Mouse (Mus musculus): Measurements from ENCODE around the gene Nhlrc3. TPM values are rescaled to one million over a fixed set of nuclear protein-coding genes. Genes with fewer than 3 reads are reported as not detected.

The Nhlrc3 gene
- polyA plus RNA-seq, 1 experiment: 1.6 TPM

- Histone ChIP-seq H3K27me3 (replicated peaks) (no peaks in the 10 kb centered on the region), H3K4me3 (replicated peaks) (no peak overlapping the region), H3K36me3 (replicated peaks; ENCODE audit: low read length) (peaks cover 98% of the 10 kb centered on the region), H3K4me1 (peaks cover 7% of the 10 kb centered on the region), H3K9me3 (no peaks in the 10 kb centered on the region)
- TF ChIP-seq FLI1 (IDR thresholded peaks at IDR 0.05; ENCODE audit: low read length) (no peak), GATA1 (IDR thresholded peaks at IDR 0.05; ENCODE audit: borderline replicate concordance, low read length) (no peak)
These were observed 12.8 kb upstream of the Nhlrc3 start for GRCm38 (mm10) chr3:53475889-53476288.

GRCm38 (mm10) chr3:53474179-53474578 is 11.0 kb upstream of the Nhlrc3 start:
- Histone ChIP-seq H3K4me1 (peaks cover 15% of the 10 kb centered on the region), H3K36me3 (replicated peaks; ENCODE audit: low read length) (peaks cover 98% of the 10 kb centered on the region), H3K4me3 (replicated peaks) (no peak overlapping the region), H3K9me3 (no peaks in the 10 kb centered on the region), H3K27me3 (replicated peaks) (no peaks in the 10 kb centered on the region)
- TF ChIP-seq FLI1 (IDR thresholded peaks at IDR 0.05; ENCODE audit: low read length): no peak
- no peak for TF ChIP-seq GATA1 (IDR thresholded peaks at IDR 0.05; ENCODE audit: borderline replicate concordance, low read length)

- Histone ChIP-seq H3K27me3 (replicated peaks) (no peaks in the 10 kb centered on the region), H3K4me3 (replicated peaks) (no peak overlapping the region), H3K4me1 (peaks cover 35% of the 10 kb centered on the region), H3K9me3 (no peaks in the 10 kb centered on the region), H3K36me3 (replicated peaks; ENCODE audit: low read length) (peaks cover 95% of the 10 kb centered on the region)
- TF ChIP-seq FLI1 (IDR thresholded peaks at IDR 0.05; ENCODE audit: low read length) (no peak), GATA1 (IDR thresholded peaks at IDR 0.05; ENCODE audit: borderline replicate concordance, low read length) (no peak)
These were observed 8.9 kb upstream of the Nhlrc3 start for GRCm38 (mm10) chr3:53472061-53472460.

- H3K4me1 ChIP-seq: peaks cover 53% of the 10 kb centered on the region
- no peaks in the 10 kb centered on the region for H3K27me3 ChIP-seq (replicated peaks)
- no peak for TF ChIP-seq GATA1 (IDR thresholded peaks at IDR 0.05; ENCODE audit: borderline replicate concordance, low read length)
- no peak for TF ChIP-seq FLI1 (IDR thresholded peaks at IDR 0.05; ENCODE audit: low read length)
- H3K4me3 ChIP-seq (replicated peaks): no peak overlapping the region
- H3K36me3 ChIP-seq (replicated peaks; ENCODE audit: low read length): peaks cover 80% of the 10 kb centered on the region
- H3K9me3 ChIP-seq: no peaks in the 10 kb centered on the region
These were observed 6.5 kb upstream of the Nhlrc3 start for GRCm38 (mm10) chr3:53469650-53470049.

GRCm38 (mm10) chr3:53467356-53467755 is 4.2 kb upstream of the Nhlrc3 start:
- TF ChIP-seq GATA1 (IDR thresholded peaks at IDR 0.05; ENCODE audit: borderline replicate concordance, low read length): no peak
- TF ChIP-seq FLI1 (IDR thresholded peaks at IDR 0.05; ENCODE audit: low read length): no peak
- H3K9me3 ChIP-seq: no peaks in the 10 kb centered on the region

GRCm38 (mm10) chr3:53466481-53466880 is 3.3 kb upstream of the Nhlrc3 start:
- TF ChIP-seq GATA1 (IDR thresholded peaks at IDR 0.05; ENCODE audit: borderline replicate concordance, low read length) (no peak), FLI1 (IDR thresholded peaks at IDR 0.05; ENCODE audit: low read length) (no peak)
- Histone ChIP-seq H3K27me3 (replicated peaks) (no peaks in the 10 kb centered on the region), H3K4me3 (replicated peaks) (peak overlapping the region; percentile 50), H3K4me1 (peaks cover 60% of the 10 kb centered on the region), H3K9me3 (no peaks in the 10 kb centered on the region), H3K36me3 (replicated peaks; ENCODE audit: low read length) (peaks cover 50% of the 10 kb centered on the region)

More at GRCm38 (mm10) chr3:53467356-53467755, 4.2 kb upstream of the Nhlrc3 start:
- H3K4me3 ChIP-seq (replicated peaks): no peak overlapping the region
- peaks cover 57% of the 10 kb centered on the region for H3K36me3 ChIP-seq (replicated peaks; ENCODE audit: low read length)
- H3K4me1 ChIP-seq: peaks cover 53% of the 10 kb centered on the region
- no peaks in the 10 kb centered on the region for H3K27me3 ChIP-seq (replicated peaks)

GRCm38 (mm10) chr3:53465330-53465729 is 2.2 kb upstream of the Nhlrc3 start:
- Histone ChIP-seq H3K36me3 (replicated peaks; ENCODE audit: low read length) (peaks cover 50% of the 10 kb centered on the region), H3K4me1 (peaks cover 62% of the 10 kb centered on the region), H3K27me3 (replicated peaks) (no peaks in the 10 kb centered on the region), H3K4me3 (replicated peaks) (peak overlapping the region; percentile 86), H3K9me3 (no peaks in the 10 kb centered on the region)
- TF ChIP-seq GATA1 (IDR thresholded peaks at IDR 0.05; ENCODE audit: borderline replicate concordance, low read length): no peak
- no peak for TF ChIP-seq FLI1 (IDR thresholded peaks at IDR 0.05; ENCODE audit: low read length)

GRCm38 (mm10) chr3:53464146-53464698 is 1.1 kb upstream of the Nhlrc3 start:
- Histone ChIP-seq H3K4me1 (peaks cover 60% of the 10 kb centered on the region), H3K4me3 (replicated peaks) (peak overlapping the region; percentile 94), H3K9me3 (no peaks in the 10 kb centered on the region), H3K36me3 (replicated peaks; ENCODE audit: low read length) (peaks cover 50% of the 10 kb centered on the region), H3K27me3 (replicated peaks) (no peaks in the 10 kb centered on the region)
- TF ChIP-seq GATA1 (IDR thresholded peaks at IDR 0.05; ENCODE audit: borderline replicate concordance, low read length) (no peak), FLI1 (IDR thresholded peaks at IDR 0.05; ENCODE audit: low read length) (no peak)

- peak overlapping the region; percentile 94 for H3K4me3 ChIP-seq (replicated peaks)
- peaks cover 56% of the 10 kb centered on the region for H3K4me1 ChIP-seq
- H3K36me3 ChIP-seq (replicated peaks; ENCODE audit: low read length): peaks cover 50% of the 10 kb centered on the region
- TF ChIP-seq GATA1 (IDR thresholded peaks at IDR 0.05; ENCODE audit: borderline replicate concordance, low read length) (no peak), FLI1 (IDR thresholded peaks at IDR 0.05; ENCODE audit: low read length) (no peak)
- no peaks in the 10 kb centered on the region for H3K27me3 ChIP-seq (replicated peaks)
- no peaks in the 10 kb centered on the region for H3K9me3 ChIP-seq
These were observed 608 bp upstream of the Nhlrc3 start for GRCm38 (mm10) chr3:53463765-53464114.

- Histone ChIP-seq H3K27me3 (replicated peaks) (no peaks in the 10 kb centered on the region), H3K4me1 (peaks cover 45% of the 10 kb centered on the region), H3K9me3 (no peaks in the 10 kb centered on the region), H3K36me3 (replicated peaks; ENCODE audit: low read length) (peaks cover 51% of the 10 kb centered on the region), H3K4me3 (replicated peaks) (peak overlapping the region; percentile 94)
- TF ChIP-seq FLI1 (IDR thresholded peaks at IDR 0.05; ENCODE audit: low read length) (no peak), GATA1 (IDR thresholded peaks at IDR 0.05; ENCODE audit: borderline replicate concordance, low read length) (no peak)
These were observed 459 bp downstream of the Nhlrc3 start for GRCm38 (mm10) chr3:53462701-53463045.

GRCm38 (mm10) chr3:53460106-53460505 is 3.0 kb downstream of the Nhlrc3 start:
- Histone ChIP-seq H3K4me1 (peaks cover 22% of the 10 kb centered on the region), H3K4me3 (replicated peaks) (no peak overlapping the region), H3K27me3 (replicated peaks) (no peaks in the 10 kb centered on the region), H3K36me3 (replicated peaks; ENCODE audit: low read length) (peaks cover 66% of the 10 kb centered on the region), H3K9me3 (no peaks in the 10 kb centered on the region)
- no peak for TF ChIP-seq GATA1 (IDR thresholded peaks at IDR 0.05; ENCODE audit: borderline replicate concordance, low read length)
- TF ChIP-seq FLI1 (IDR thresholded peaks at IDR 0.05; ENCODE audit: low read length): no peak

Measured in megakaryocyte, embryonic 14.5 days (primary cell).